Mouse (Mus musculus): ENCODE results near the gene Pigl.
A peak's percentile ranks its signal among the peaks of the same experiment; 100 is the strongest.
"Not testable (repeated sequence)": the region's sequence is repeated elsewhere in the genome, so short reads cannot be mapped to it uniquely, and the experiment has no call there.

The Pigl gene

DNA sequence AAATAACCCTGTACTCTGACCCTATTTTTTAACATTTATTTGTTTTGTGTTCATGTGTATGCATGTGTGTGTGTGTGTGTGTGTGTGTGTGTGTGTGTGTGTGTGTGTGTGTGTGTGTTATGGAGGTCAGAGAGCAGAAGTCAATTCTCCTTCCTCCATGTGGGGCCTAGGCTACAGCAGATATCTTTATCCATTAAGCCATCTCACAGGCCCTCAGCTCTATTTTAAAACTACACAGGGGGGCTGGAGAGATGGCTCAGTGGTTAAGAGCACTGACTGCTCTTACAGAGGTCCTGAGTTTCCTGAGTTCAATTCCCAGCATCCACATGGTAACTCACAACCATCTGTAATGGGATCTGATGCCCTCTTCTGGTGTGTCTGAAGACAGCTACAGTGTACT is 9.0 kb downstream of the Pigl start:
- DNase-seq (ENCODE audit: low spot score): not testable (repeated sequence)

DNA sequence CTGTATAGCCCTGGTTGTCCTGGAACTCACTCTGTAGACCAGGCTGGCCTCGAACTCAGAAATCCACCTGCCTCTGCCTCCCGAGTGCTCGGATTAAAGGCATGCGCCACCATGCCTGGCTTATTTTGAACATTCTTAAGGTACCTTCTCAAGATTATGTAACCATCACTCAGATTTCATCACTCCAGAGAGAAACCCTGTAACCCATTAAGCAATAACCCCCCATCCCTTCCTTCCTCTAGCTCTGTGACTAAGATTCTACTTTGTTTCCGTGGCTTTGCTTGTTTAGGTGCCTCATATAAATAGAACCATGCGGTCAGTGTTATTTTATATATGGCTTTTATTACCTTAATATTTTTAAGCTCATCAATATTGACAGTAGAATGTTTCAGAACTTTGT is 12.2 kb downstream of the Pigl start:
- no peak for DNase-seq (ENCODE audit: low spot score)

DNA sequence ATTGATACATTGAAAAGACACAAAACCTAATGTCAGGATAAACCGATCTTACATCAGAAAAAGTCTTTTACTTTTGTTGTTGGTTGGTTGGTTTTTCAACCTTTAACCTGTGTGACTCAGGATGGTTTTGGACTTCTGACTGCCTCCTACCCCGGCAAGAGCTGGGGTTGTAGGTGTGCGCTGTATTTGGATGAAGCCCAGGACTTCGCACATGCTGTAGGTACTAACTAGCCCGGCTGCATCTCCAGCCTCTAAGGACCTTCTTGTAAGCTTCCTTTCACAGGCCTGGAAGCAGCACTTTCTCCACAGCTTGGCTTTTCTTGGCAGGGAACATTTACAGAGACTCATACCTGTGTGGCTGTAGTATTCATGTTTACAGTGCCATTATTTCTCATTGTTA is 15.3 kb downstream of the Pigl start:
- DNase-seq (ENCODE audit: low spot score): no peak

DNA sequence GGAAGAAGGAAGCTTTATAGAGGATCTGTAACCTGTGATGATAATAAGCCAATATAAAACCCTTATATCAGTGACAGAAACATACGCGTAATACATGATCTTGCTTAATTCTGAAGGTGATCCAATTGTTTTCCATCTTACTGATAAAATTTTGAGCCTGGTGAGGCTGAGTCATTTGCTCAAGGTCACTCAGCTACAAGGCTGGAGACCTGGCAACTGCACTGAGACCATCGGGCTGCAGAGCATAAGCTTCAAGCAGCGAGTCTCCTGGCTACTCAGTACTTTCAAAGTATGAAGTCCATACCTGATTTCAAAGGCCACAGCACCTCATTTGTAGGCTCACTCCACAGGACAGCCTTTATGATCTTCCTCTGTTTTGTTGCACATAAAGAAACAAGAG is 17.9 kb downstream of the Pigl start:
- no peak for DNase-seq (ENCODE audit: low spot score)

DNA sequence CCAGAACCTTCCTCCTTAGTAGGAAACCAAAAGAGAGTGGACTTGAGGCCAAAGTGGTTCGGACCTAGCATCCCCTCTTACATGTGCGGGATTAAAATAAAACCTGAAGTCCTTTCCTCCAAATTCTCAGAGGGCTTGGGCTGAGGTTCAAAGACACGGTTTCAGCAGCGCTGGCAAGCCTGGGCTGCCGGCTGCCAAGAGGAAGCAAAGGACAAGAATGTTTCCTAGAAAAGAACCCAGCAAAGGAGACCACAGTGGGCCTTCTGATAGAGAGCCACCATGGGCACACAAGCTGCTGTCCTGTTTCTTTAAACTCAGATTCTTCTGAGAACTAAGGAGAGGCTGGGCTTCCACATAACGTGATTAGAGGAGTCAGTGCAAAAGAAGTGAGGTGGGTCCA is 20.7 kb downstream of the Pigl start:
- DNase-seq (ENCODE audit: low spot score): no peak

DNA sequence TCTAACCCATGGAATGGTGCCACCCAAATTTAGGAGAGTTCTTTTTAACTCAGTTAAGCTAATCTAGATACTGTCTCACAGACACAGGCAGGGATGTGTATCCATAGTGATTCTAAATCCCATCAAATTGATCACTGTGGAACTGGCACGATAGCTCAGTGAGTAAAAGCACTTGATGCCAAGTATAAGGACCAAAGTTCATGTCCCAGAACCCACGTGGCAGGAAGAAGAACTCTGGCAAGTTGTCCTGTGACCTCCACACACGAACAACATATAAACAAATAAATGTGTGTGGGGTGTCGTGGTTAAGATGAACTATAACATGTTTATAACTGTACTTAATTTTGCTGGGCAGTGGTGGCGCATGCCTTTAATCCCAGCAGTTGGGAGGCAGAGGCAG is 21.3 kb downstream of the Pigl start:
- no peak for DNase-seq (ENCODE audit: low spot score)

DNA sequence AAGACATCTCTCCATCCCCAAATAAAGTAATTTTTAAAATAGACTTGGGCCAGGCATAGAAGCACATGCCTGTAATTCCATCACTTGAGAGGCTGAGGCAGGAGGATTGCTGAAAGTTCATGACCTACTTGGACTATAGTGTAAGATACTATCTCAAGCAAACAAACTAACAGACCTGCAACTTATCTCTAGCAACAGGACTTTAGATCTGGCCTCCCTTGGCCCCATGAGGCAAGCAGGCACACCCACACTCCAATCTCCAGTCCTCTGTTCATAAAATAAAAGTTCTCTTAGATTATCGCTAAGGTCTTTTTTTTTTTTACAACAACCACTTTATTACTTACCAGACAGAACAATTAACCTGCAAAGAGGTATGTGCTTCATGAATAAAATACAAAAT is 28.7 kb downstream of the Pigl start:
- DNase-seq (ENCODE audit: low spot score): no peak

DNA sequence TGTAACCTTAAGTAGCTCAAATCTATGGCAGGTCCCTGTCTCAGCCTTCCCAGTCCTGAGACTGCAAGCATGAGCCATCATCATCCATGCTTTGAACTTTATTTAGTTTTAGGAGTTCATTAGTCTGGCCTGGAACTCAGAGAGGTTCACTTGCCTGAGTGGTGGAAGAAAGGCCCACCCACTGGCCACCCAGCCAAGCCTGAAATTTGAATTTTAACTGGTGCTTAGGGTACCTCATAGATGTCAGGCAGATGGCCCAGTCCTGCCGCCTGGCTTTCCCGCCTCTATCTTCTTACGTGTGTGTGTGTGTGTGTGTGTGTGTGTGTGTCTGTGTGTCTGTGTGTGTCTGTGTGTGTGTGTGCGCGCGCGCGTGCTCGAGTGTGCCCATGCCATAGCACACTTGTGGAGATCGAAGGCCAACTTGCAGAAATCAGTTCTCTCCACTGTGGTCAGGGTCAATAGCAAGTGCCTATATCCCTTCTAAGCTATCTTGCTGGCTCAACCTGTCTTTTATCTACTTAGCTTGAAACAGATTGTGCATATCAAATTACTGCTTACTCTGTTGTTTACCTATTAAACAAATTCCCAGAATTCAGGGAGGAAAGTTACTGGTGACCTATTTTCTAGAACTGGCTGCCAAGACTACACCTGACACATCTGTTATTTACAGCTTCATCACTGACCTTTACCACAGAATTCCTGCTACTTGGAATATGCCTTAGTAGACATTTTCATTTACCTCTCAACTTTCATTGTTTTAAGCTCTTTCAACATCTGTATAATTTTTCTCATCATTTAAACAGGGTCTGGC is 29.5 kb downstream of the Pigl start:
- no peak for DNase-seq (ENCODE audit: low spot score)

DNA sequence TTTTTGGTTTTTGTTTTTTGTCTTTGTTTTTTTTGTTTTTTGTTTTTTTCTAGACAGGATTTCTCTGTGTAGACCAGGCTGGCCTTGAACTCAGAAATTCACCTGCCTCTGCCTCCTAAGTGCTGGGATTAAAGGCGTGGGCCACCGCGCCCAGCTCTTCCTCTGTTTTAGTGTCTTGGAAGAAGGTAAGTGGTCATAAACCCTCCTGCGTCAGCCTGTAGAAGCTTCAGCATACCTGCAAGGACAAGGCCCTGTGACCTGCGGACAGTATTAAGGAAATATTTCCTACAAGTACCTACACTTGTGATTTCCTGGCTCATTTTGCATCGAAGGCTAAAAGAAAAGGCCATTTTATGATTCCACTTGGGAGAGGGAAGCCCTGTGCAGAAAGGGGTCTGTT is 35.4 kb downstream of the Pigl start:
- DNase-seq (ENCODE audit: low spot score): no peak

DNA sequence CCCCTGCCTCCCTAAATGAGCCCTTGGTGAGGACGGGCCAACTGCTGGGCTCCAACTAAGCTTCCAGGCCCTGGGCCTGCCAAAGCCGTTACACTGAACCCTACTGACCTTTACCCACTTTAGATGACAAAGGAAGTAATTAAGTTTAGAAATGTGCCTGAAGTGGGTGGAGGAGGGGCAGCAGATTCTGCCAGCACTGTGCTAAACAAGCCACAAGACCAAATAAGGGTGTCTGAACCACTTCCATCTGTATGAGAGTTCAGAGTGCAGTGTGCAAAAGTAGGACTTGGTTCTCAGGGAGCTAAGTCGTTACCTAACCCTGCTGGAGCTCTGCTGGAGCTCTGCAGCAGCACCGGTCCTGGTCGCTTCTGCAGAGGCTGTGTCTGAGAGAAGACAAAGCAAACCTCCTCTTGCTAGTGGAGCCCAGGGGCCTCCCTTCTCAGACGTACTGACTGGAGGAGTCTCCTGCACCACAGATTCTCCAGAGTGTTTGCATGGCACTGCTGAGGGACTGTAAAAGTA is 36.6 kb downstream of the Pigl start:
- peak; percentile 44 for DNase-seq (ENCODE audit: low spot score)

DNA sequence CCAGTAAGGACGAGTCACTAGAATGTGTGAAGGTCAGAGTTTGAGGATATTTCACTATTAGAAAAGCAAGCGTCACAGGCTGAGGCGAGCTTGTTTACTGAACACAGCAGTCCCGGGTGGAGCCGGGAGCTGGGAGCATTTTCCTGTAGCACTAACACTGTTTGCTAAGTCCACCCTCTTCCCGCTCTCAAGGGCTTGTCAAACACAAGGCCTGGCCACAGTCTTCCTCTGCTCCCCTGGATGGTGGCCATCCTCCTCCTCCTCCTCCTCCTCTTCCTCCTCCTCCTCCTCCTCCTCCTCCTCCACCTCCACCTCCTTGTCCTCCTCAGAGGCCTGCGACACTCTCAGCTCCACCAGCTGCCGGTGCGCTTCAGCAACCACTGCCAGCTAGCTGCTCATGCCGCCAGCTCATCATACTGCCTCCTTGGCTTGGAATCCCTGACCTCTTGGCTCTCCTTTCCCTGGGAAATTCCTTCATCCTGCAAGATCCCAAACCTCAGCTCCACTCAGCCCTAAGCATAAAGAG is 37.1 kb downstream of the Pigl start:
- DNase-seq (ENCODE audit: low spot score): no peak

DNA sequence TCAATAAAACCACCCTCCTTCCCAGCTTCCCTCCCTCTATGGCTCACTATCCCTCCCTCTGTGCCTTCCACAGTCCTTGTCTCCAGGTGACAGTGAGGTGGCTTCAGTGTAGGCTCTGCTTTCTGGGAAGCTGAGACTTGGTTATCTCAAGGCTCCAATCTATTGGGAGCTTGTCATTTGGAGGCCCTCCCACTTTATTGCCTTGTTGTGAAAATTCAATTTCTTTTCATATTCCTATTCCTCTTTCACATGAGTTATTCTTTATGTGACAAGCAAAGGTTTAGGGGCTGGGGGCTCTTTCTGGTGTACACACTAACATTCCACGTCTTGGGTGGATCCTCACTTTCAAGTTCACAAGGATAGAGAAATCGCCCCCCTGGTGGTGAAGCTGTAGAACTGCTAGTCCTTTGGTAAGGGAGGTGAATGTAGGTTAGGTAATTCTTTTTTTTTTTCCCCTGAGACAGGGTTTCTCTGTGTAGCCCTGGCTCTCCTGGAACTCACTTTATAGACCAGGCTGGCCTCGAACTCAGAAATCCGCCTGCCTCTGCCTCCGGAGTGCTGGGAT is 38.0 kb downstream of the Pigl start:
- no peak for DNase-seq (ENCODE audit: low spot score)

DNA sequence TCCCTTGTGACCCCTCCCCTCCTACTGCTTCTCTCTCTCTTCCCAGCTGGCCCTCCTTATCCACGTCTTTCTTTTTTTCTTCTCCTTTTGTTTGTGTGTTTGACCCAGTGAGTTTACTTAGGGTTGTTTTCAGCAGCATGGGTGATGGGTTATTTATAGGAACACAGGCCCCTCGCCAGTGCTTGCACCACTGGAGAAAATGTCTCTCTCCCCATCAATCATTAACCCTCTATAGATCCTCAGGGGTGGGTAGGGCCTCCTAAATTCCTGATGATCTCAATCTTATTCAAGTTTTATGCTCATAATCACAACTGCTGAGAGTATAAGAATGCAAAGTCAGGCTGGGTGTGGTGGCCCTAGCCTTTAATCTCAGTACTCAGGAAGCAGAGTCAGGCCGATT is 38.9 kb downstream of the Pigl start:
- DNase-seq (ENCODE audit: low spot score): no peak

DNA sequence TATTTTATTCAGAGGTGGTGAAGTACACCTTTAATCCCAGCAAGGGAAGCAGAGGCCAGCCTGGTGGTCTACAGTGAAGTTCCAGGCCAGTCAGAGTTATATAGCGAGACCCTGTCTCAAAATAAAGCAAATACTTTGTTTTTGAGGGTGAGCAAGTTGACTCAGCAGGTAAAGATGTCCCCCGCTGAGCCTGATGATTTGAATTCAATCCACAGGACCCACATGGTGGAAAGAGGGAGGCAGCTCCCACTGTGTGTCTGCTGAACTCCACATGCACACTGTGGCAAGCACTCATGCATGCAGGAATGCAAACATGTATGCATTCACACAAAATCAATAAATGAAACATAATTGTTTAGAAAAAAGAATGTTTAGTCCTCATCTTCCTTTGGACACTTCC is 40.5 kb downstream of the Pigl start:
- no peak for DNase-seq (ENCODE audit: low spot score)

DNA sequence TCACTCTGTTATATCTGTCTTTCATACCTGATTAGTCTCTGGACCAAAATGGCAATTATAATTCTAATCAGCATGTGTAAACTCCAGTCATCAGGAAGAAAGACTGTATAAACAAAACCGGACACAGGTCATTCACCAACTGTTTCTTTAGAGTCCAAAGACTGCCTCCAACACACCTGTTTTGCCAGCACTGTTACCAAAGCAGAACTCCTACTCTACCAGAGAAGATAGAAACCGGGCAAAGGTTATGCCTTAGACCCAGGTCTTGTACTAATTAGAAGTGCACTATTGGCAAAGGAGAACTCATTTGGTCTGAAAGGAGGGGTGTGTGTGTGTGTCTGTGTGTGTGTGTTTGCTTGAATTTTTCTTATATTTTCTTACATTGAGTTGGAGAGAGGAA is 42.3 kb downstream of the Pigl start:
- no peak for DNase-seq (ENCODE audit: low spot score)

DNA sequence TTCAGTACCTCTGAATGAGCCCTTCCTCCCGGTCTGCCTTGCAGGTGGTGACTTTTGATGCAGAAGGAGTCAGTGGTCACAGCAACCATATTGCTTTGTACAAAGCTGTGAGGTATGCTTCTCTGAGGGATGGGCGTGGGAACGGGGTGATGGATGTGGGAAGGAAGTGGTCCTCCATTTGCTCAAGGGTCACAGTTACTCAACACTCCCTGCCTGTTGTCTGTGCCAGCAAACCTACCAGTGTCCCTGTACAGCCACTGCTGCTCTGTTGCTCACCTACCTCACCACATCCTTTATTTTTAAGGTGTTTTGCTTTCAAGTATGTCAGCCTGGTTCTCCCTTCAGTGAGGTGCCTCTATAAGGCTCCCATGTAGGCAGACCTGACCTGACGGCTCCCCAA is 49.4 kb downstream of the Pigl start:
- DNase-seq (ENCODE audit: low spot score): no peak

DNA sequence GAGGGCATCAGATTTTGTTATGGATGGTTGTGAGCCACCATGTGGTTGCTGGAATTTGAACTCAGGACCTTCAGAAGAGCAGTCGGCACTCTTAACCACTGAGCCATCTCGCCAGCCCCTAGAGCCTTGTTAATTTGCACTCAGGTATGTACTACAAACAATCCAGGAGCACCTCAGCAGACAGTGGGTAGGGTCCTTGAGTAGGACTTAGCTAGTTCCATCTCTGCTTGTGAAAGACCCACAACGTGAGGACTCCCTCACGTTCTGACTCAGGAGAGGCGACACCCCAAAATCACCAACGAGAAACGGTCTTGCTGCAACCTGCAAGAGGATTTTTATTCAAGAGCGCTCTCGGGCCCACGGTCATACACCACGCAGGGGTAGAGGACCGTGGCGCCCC is 50.1 kb downstream of the Pigl start:
- DNase-seq (ENCODE audit: low spot score): not testable (repeated sequence)

DNA sequence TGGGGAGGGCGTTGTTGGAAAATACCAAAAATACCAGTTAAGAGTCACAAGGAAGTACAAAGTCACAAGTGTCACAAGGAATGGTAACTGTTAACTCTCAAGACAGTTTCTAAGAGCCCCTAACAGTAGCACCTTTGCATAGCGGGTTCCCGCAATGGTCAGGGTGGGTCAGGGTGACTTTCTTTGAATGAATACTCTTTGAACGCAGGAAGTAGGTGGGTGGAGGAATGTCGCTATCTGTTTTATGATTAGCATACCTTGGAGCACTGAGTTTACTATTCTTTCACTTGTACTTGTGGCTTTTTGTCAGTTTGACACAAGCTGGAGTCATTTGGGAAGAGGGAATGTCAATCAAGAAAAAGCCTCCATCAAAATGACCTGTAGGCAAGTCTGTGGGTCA is 50.6 kb downstream of the Pigl start:
- DNase-seq (ENCODE audit: low spot score): not testable (repeated sequence)

DNA sequence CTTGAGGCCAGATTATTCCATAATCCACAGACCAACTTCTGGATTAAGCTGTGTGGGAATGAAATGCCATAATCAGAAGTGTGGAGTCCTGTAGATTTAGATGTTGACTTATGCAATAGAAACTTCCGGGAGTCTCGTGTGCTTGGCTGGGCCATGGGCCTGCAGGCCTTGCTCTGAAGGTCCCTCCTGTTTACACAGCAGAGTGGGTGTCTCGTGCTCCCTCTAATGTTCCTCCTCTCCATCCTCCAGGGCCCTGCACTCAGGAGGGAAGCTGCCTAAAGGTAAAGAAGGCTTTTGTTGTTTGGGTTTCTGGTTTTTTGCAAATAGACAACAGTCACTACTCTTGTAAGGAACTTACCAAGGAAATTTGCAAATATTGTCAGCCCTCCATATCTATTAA is 51.3 kb downstream of the Pigl start:
- DNase-seq (ENCODE audit: low spot score): no peak

DNA sequence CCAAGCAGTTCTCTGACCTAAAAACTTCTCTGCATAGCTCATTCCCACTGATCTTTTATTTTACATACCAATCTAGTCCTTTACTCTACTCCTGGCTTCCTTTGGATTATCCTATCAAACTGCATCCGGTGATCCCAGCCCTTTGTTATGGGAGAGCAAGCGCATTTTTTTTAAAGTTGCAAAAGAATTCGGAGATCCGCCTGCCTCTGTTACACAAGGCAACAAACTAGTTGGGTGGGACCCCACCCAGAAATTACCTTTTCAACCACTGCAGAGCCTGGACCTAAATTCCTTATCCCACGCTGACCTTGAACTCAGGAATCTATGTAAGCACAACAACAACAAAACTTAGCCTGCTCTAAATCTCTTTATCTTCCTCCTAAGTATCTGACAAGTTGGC is 52.7 kb downstream of the Pigl start:
- no peak for DNase-seq (ENCODE audit: low spot score)

DNA sequence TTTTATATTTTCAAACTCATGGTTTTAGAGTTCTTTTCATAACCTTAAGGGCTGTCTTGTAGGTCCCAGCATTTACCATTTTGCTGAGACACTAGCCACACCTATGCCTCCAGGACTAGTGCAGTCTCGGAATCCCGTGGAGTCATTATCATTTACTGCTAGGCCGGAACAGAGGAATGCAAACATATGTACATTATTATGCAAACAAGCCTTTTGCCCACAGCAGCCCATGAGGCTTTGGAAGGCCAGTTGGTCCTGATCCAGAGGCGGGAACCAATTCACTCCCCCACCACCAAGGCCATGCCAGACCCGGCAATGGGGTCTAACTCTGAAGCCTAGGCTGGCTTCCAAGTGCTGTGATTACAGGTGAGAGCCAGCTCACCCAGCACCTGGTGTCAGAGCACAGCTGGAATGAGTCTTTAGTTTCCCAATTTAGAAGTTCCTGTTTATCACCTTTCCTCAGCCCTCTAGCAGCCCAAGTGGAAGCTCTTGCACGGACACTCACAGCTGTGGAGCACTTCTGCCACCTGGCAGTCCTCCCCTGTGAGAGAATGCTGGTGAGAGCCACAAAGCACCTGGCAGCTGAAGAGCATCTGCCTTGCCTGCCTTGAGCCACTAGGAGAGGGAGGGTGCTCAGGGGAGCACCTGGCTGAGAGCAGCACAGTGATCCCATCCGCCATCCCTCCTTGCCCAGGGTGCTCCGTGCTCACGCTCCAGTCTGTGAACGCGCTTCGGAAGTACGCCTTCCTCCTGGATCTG is 53.4 kb downstream of the Pigl start:
- no peak for DNase-seq (ENCODE audit: low spot score)

DNA sequence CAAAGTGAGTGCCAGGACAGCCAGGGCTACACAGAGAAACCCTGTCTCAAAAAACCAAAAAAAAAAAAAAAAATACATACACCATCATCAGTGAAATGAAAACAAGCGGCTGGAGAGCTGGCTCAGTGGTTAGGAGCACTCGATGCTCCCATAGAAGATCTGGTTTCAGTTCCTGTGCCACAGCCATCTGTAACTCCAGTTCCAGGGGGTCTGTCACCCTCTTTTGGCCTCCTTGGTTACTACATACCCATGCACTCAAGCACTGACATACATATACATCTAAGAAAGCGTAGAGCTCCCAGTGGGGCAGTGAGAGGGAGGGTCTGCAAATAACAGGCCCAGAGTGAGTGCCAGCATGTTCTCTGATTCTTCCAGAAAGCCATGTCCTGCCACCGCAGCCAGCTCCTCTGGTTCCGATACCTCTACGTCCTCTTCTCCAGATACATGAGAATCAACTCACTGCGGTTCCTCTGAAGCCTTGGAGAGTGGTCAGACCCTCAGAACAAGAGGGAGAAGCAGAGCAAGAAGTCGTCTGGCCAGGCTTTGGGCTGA is 54.3 kb downstream of the Pigl start:
- DNase-seq (ENCODE audit: low spot score): no peak

DNA sequence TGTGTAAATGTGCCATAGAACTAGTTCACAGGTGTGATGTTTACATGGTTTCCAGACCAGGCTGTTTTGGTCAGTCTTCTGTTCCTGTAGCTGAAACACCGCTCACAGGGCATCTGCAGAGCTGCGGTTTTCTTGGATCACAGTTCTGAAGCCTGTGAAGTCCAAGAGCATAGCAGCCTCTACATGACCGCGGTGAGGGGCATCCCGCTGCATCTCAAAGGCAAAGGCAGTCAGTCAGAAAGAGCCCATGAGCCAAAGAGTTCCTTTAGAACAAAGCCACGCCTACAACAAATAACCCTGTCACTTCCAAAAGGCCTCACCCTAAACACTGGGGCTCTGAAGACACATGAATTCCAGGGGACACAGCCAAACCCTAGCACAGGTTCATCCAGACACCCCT is 55.1 kb downstream of the Pigl start:
- DNase-seq (ENCODE audit: low spot score): no peak
